Mouse (Mus musculus) ovary, adult 2 months (tissue): ENCODE data around the gene Olfr585. TPM values are rescaled to one million over a fixed set of nuclear protein-coding genes. Genes with fewer than 3 reads are reported as not detected.

Source experiments
- polyA plus RNA-seq: library from polyadenylated mRNA; depleted of rRNA; stranded (reverse); fragments of >200 nt; gene quantifications from 2 replicates; pipeline ENCODE4 v1.2.3, GENCODE M21; 2012; rRNA removed

Olfr585 gene
- not detected in 2 replicates for polyA plus RNA-seq

GRCm38 (mm10) chr7:103097420-103097819, at the start of gene Olfr585:
Gene Olfr585, plus strand, starts transcription at chr7:103097720.

DNA sequence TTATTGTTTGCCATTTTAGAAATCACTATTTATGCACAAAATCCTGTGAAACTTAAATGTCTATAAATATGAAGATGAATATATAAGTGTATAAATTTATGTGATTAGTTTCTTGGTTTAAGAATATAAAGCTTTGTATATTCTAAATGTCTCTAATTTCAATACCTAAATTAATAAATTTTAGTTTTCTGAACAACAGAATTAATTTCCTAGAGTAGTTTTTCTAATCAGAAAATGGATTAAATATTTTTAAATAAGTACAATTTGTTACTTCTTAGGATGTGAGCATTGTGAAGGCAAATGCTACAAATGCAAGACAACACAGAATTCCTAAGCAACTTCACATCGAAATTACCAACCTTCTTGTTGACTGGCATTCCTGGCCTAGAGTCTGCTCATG, 46.5 kb upstream of the Olfr585 start, which contains the start of gene Olfr583:
Gene Olfr583, plus strand, starts transcription at position 301 of the 400 bp plus-strand sequence.

GRCm38 (mm10) chr7:103081585-103081984, 15.9 kb upstream of the Olfr585 start, which contains the start of gene Olfr584:
Gene Olfr584, plus strand, starts transcription at chr7:103081885.

GRCm38 (mm10) chr7:103125538-103125937, 28.0 kb downstream of the Olfr585 start, which contains the start of gene Olfr586:
Gene Olfr586, minus strand, starts transcription at chr7:103125638.

DNA sequence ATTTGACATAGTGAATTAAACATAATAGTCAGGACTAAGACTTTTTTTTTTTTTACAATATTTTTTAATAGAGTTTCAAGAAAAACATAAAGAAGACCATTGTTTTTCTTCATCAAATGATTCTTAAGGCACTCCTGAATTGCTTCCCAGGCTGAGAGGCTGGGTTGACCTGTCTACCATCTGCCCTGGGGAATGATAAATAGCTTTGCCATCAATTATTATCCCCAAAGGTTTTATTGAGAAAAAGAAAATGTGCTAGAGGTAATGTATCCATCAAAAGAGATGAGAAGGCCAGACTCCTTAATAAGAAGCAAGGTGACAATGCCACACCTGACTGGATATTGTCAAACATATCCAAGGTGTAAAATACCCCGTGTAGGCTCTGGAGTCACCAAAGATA, 43.1 kb downstream of the Olfr585 start, which contains the start of gene Olfr588-ps1:
Gene Olfr588-ps1, plus strand, starts transcription at position 301 of the 400 bp plus-strand sequence.

Other genes with a start within 250 kb of the Olfr585 start
- not detected in 2 replicates for gene Olfr566, start 239.0 kb upstream of the Olfr585 start, polyA plus RNA-seq
- not detected in 2 replicates for gene Olfr568, start 220.6 kb upstream of the Olfr585 start, polyA plus RNA-seq
- not detected in 2 replicates for gene Olfr569, start 206.8 kb upstream of the Olfr585 start, polyA plus RNA-seq
- not detected in 2 replicates for gene Olfr570, start 203.1 kb upstream of the Olfr585 start, polyA plus RNA-seq
- not detected in 2 replicates for gene Olfr571, start 180.2 kb upstream of the Olfr585 start, polyA plus RNA-seq
- not detected in 2 replicates for gene Olfr572, start 173.3 kb upstream of the Olfr585 start, polyA plus RNA-seq
- not detected in 2 replicates for gene Olfr573-ps1, start 155.1 kb upstream of the Olfr585 start, polyA plus RNA-seq
- not detected in 2 replicates for gene Olfr574, start 149.3 kb upstream of the Olfr585 start, polyA plus RNA-seq
- gene Olfr575, start 138.9 kb upstream of the Olfr585 start, polyA plus RNA-seq: not detected in 2 replicates
- gene Olfr576, start 135.1 kb upstream of the Olfr585 start, polyA plus RNA-seq: not detected in 2 replicates
- gene Olfr577, start 121.8 kb upstream of the Olfr585 start, polyA plus RNA-seq: not detected in 2 replicates
- not detected in 2 replicates for gene Olfr578, start 108.4 kb upstream of the Olfr585 start, polyA plus RNA-seq
- gene Olfr582, start 59.7 kb upstream of the Olfr585 start, polyA plus RNA-seq: not detected in 2 replicates
- gene Olfr583, start 46.4 kb upstream of the Olfr585 start, polyA plus RNA-seq: not detected in 2 replicates
- not detected in 2 replicates for gene Olfr584, start 15.8 kb upstream of the Olfr585 start, polyA plus RNA-seq
- not detected in 2 replicates for gene Olfr586, start 27.9 kb downstream of the Olfr585 start, polyA plus RNA-seq
- not detected in 2 replicates for gene Olfr588-ps1, start 43.2 kb downstream of the Olfr585 start, polyA plus RNA-seq
- not detected in 2 replicates for gene Olfr589, start 58.6 kb downstream of the Olfr585 start, polyA plus RNA-seq
- not detected in 2 replicates for gene Olfr591, start 80.6 kb downstream of the Olfr585 start, polyA plus RNA-seq
- gene Olfr592, start 87.1 kb downstream of the Olfr585 start, polyA plus RNA-seq: not detected in 2 replicates
- gene Olfr593, start 114.1 kb downstream of the Olfr585 start, polyA plus RNA-seq: not detected in 2 replicates
- not detected in 2 replicates for gene Olfr594, start 119.3 kb downstream of the Olfr585 start, polyA plus RNA-seq
- gene Usp17ld, start 154.8 kb downstream of the Olfr585 start, polyA plus RNA-seq: not detected in 2 replicates
- gene Olfr596, start 207.9 kb downstream of the Olfr585 start, polyA plus RNA-seq: not detected in 2 replicates
- gene Olfr597, start 218.6 kb downstream of the Olfr585 start, polyA plus RNA-seq: not detected in 2 replicates
- gene Olfr598, start 225.8 kb downstream of the Olfr585 start, polyA plus RNA-seq: not detected in 2 replicates
- gene Olfr599, start 238.2 kb downstream of the Olfr585 start, polyA plus RNA-seq: not detected in 2 replicates